Mouse (Mus musculus): ENCODE results near the gene Col5a2. TPM values are rescaled to one million over a fixed set of nuclear protein-coding genes. Genes with fewer than 3 reads are reported as not detected.
"Not testable (repeated sequence)": the region's sequence is repeated elsewhere in the genome, so short reads cannot be mapped to it uniquely, and the experiment has no call there.

Gene Col5a2
- total RNA-seq, 2 experiments from 2014 or later, result not detected

DNA sequence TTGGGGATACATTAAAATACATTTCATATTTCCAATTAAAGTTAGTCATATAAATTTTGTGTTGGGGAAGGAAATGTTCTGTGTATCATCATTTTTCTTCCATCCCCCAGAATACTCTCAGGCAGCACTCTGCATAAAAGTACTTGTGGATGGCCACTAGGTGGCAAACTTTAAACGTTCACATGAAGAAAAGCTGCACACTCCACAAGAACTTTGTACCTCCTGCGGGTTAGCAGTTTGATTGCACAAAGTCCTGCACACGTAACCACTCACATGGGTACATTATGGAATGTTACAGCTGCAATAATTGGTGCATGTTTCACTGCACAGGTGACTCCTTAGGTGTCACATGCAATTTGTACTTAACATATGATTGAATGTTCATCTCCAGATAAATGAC, 71.2 kb downstream of the Col5a2 start:
- peak; percentile 73; the same call in 1 of the 2 replicates for ATAC-seq (replicated peaks; ENCODE audit: low FRiP score, low TSS enrichment, poor library complexity, severe bottlenecking)

DNA sequence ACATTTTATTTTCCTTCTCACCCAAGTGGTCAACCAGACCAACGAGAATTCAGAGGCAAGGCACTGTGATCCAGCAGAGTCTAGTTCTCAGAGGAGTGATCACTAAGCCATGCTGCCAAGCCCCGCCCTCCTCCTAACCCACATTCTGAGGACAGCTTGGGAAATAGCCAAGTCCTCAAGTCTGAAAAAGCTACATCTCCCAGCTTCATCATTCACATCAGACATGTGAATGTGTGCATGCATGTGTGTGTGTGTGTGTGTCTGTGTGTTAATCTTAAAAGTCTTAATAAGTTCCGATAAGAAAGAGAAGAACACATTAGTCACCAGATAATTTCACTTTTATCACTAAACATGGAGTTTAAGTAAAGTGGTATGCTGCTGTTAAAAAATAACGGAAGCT, 72.6 kb downstream of the Col5a2 start:
- no peak for ATAC-seq (replicated peaks; ENCODE audit: low FRiP score, low TSS enrichment, poor library complexity, severe bottlenecking)

GRCm38 (mm10) chr1:45429145-45429544, 73.9 kb downstream of the Col5a2 start:
- ATAC-seq (replicated peaks; ENCODE audit: low FRiP score, low TSS enrichment, poor library complexity, severe bottlenecking), result not testable (repeated sequence)

GRCm38 (mm10) chr1:45423915-45424314, 79.2 kb downstream of the Col5a2 start:
- ATAC-seq (replicated peaks; ENCODE audit: low FRiP score, low TSS enrichment, poor library complexity, severe bottlenecking), result no peak

- no peak for ATAC-seq (replicated peaks; ENCODE audit: low FRiP score, low TSS enrichment, poor library complexity, severe bottlenecking)
Measured at GRCm38 (mm10) chr1:45420554-45420953, 82.5 kb downstream of the Col5a2 start.

DNA sequence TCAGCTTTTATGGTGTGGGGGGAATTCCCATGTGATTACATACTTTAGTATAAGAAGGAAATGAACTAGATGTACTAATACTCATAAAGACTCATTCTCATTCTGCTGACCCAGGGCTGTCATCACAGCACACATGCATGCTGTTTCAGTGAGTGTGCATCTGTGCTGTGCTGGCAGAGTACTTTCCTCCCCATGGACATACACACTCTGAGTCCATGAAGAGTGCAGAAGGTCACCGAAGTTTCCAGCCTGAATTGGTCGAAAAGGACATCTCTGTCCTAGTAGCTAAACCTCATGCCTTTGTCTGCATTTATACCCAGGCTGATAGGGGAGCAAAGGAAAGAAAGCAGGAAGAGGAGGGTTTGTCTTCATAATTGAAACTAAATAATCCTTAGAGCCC, 83.2 kb downstream of the Col5a2 start:
- no peak for ATAC-seq (replicated peaks; ENCODE audit: low FRiP score, low TSS enrichment, poor library complexity, severe bottlenecking)

DNA sequence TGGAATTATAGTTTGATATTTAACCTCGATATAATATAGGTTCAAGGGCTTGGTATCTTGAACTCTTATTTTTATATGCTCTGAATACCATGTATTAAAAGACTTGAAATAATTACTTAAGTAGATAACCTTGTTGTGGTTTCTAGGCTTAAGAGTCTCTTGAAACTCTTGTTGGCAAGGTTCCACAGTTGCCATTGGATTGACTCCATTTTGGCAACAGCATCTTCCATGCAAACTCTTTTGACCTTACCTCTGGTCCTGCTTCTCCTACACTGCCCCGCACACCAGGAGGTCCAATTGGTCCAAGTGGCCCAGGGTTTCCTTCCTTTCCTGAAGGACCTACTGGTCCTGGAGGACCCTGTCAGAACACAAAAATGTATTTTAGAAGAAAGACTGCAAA, 121.2 kb downstream of the Col5a2 start:
- ATAC-seq (replicated peaks; ENCODE audit: low FRiP score, low TSS enrichment, poor library complexity, severe bottlenecking), result no peak

DNA sequence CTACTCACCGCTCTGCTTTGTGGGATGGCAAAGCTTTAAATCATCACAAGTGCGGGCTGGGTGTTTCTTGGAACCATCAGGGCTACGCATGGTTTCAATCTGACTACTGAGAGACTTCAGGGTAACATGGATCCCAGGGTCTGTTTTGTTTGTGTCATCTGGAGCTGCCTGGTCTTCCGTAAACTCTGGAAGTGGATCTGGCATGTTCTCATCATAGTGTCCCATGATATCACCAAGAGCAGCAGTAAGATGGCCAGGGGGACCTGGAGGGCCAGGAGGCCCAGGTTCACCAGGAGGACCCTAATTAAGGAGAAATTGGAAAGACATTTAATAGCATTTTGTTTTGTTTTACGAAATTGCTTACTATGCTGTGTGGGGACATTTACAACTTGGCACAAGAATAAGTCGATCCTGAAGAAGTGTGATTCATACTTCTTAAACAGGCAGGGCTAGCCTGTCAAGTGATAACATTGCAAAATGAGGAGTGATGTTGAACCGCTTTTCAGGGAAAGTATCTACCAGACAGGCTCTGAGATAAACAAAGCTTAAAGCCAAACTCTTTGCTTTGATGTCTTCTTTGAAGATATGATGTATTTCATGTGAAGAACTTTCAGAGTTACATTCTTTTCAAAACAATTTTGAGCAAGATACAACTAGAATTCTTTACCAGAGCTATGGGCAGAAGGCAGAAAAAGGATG, 122.9 kb downstream of the Col5a2 start:
- ATAC-seq (replicated peaks; ENCODE audit: low FRiP score, low TSS enrichment, poor library complexity, severe bottlenecking), result no peak

DNA sequence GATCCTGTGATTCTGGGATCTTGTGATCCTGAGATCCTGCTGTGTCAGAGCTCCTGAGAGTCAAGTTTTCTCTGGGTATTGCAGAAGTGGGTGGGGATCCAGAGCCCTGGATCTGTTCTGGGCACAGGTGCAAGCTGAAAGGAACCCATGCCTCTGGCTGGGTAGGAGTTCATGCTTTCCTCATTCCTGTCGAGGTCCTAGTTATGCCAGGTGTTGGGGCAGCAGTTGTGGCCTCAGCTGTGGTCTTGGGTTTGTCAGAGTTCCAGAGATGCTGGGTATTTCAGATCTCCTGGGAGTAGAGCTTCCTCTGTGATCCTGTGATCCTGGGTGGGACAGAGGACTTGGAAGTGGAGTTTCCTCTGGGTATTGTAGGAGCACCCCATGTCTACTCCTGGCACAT, 137.7 kb downstream of the Col5a2 start:
- ATAC-seq (replicated peaks; ENCODE audit: low FRiP score, low TSS enrichment, poor library complexity, severe bottlenecking), result no peak

GRCm38 (mm10) chr1:45363274-45363673, 139.8 kb downstream of the Col5a2 start:
- ATAC-seq (replicated peaks; ENCODE audit: low FRiP score, low TSS enrichment, poor library complexity, severe bottlenecking), result no peak

GRCm38 (mm10) chr1:45359673-45360072, 143.4 kb downstream of the Col5a2 start:
- no peak for ATAC-seq (replicated peaks; ENCODE audit: low FRiP score, low TSS enrichment, poor library complexity, severe bottlenecking)

GRCm38 (mm10) chr1:45359147-45359546, 143.9 kb downstream of the Col5a2 start:
- ATAC-seq (replicated peaks; ENCODE audit: low FRiP score, low TSS enrichment, poor library complexity, severe bottlenecking), result no peak

GRCm38 (mm10) chr1:45358020-45358419, 145.1 kb downstream of the Col5a2 start:
- ATAC-seq (replicated peaks; ENCODE audit: low FRiP score, low TSS enrichment, poor library complexity, severe bottlenecking), result no peak

- ATAC-seq (replicated peaks; ENCODE audit: low FRiP score, low TSS enrichment, poor library complexity, severe bottlenecking), result no peak
Measured at GRCm38 (mm10) chr1:45355944-45356343, 147.1 kb downstream of the Col5a2 start.

- no peak for ATAC-seq (replicated peaks; ENCODE audit: low FRiP score, low TSS enrichment, poor library complexity, severe bottlenecking)
Measured at GRCm38 (mm10) chr1:45329149-45329548, 173.9 kb downstream of the Col5a2 start.

Other genes starting within 250 kb of the Col5a2 start
- gene Col3a1, start 191.7 kb downstream of the Col5a2 start, total RNA-seq (2014; fragmentation: Nextera tagmentation), result not detected in 2 replicates
- not detected in 2 replicates for gene Col3a1, start 191.7 kb downstream of the Col5a2 start, total RNA-seq (2017)

Measured in megakaryocyte-erythroid progenitor cell, adult 5-6 weeks (primary cell).